Mouse (Mus musculus) v-Abl transformed pro-B cells (cell line): ENCODE results near the gene 1700001P01Rik.

ENCODE experiments used
- in situ Hi-C, 2 experiments: fragments of 400-800 bp; cut with MboI; formaldehyde crosslinking; loops; one replicate each; pipeline ENCODE4 v1.15.1; 2025; ENCODE audit not compliant: unreplicated experiment in 2 of 2

1700001P01Rik gene

DNA sequence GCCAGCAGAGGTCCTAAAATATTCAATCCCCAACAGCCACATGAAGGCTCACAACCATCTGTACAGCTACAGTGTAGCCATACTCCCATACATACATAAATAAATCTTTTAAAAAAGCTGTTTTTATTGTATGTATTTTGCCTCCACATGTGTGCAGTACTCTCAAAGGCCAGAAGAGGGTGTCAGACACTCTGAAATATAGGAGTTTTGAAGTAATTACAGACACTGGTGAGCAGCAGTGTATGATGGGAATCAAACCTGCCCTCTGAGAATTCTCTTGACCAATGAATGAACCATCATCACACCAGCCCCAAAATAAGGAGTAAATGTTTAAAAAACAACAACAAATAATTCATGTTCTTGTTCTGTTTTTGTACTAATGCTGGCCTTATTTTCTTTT, 14.1 kb downstream of the 1700001P01Rik start:
- in situ Hi-C loops = no loop called here

DNA sequence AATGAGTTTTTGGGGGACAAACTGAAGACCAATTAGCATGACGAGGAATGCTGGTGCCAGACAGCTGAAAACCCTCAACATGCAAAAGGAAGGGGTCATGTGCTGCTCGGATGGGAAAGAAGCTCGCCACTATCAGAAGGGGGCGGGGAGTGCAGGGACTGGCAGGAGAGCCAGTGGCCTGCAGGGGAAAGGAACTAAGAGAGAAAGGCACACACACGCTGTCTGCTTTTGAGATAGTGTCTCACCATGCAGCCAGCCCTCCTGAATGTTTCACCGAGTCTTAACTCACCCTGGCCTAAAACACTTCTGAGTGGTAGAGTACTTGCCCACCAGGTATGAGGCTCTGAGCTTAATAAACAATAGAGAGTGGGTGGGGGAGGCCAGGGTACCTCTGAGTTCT, 16.8 kb downstream of the 1700001P01Rik start:
- in situ Hi-C loops = no loop called here

DNA sequence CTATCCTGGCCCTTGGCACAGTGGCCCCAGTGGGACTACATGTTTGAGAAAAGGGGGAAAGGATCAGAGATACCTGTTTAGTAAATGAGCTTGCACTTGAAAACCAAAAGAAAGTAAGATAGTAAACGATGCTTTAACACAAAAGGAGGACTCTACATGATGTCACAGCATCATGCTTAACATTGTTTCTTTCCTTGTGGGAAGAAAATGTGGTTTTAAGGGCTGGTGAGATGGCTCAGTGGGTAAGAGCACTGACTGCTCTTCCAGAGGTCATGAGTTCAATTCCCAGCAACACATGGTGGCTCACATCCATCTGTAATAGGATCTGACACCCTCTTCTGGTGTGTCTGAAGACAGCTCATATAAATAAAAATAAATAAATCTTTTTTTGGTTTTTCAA, 17.6 kb downstream of the 1700001P01Rik start:
- in situ Hi-C loops = no loop called here

DNA sequence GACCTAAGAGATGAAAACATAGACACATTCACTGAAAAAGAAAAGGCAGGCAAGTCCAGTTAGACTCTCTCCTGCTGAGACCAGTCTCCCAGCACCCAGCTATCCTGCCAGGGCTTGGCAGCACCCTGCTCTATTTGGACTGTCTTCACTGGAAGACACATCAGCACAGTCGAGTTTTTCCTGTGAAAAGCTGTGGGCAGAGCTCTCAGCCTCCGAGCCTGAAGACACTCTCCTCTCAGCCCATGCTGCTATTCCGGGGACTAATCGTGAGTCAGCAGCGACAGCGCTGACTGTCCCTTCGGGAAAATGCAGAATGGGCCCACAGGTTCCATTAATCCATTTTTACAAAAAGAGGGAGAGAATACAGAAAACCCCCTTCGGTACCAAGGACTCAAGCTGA, 22.4 kb downstream of the 1700001P01Rik start:
- in situ Hi-C loops = no loop called here

DNA sequence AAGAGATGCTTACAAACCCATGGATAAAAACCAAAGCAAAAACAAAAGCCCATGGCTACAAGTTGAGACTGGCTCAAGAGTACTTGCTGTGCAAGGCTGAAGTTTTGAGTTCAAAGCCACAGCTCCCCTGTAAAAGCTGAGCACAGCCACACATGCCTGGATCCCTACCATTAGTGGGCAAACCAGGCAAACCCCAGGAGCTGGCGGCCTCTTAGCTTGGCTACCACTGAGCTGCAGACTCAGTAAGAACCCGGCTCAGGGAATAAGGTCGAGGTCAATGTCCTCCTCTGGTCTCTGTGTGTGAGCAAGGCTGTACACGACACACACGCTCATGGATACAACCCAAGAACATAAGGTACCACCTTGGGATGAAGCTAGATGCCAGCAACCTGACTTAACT, 27.2 kb downstream of the 1700001P01Rik start:
- in situ Hi-C loops = no loop called here

DNA sequence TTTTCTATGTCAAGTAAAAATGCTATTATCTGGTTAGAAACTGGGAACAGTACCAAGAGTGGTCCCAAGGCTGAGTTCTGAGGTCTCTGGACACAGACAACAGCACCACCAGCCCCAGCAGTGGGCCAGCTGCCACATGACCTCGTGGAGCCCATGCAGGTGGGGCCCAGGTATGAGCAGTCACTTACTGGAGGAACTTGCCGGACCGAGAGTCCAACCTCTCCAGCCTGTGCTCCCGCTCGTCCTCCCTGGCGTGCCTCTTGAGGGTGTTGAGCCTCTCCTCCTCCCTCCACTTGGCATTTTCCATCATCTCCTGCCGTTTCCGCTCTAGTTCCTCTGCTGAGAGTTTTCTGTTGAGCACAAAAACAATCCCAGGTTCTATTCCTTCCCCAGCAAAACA, 27.9 kb downstream of the 1700001P01Rik start:
- in situ Hi-C loops = no loop called here

DNA sequence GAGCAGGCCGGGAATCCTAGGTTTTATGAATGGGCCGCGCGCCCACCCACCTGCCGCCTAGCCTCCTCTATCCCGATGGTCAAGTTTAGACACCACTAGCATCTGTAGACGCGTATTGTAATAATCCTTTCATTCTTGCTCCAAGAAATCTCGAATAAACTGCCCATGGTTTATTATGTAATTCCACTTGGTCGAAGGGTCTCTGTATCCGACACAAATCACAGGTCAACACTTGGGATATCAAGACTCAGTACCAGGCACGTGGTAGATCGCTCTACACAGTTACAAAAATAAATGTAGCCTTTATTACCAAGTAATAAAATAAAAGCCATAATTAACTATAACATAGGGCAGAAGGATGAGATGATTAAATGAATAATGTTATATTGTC, 30.4 kb downstream of the 1700001P01Rik start:
- in situ Hi-C loops = no loop called here

DNA sequence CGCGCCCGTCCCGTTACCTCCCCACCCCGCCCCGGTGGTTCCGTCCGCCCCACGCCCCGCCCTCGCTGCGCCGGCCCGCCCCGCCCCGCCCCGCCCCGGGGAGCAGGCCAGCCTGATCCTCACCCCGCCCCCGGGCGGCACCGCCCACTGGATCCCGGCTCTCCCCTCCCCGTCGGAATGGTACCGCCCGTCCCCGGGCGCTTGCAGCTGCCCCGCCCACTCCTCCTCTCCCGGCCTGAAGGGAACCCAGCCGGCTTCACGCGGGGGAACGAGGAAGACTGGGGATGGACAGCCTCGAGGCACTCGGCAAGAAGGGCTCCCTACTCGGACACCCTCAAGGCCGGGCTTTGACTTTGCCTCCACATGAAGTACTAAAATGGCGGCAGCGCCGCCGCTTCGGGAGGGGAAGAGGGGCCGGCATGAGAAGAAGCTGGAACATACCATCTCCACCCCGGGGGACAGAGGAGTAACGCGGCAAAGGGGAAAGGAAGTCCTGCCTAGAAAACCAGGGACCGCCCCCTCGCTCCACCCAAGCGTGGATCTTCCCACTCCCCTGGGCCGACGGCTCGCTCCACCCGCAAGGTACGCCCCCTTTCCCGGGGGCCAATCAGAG, 30.9 kb downstream of the 1700001P01Rik start:
- in situ Hi-C loops = no loop called here

DNA sequence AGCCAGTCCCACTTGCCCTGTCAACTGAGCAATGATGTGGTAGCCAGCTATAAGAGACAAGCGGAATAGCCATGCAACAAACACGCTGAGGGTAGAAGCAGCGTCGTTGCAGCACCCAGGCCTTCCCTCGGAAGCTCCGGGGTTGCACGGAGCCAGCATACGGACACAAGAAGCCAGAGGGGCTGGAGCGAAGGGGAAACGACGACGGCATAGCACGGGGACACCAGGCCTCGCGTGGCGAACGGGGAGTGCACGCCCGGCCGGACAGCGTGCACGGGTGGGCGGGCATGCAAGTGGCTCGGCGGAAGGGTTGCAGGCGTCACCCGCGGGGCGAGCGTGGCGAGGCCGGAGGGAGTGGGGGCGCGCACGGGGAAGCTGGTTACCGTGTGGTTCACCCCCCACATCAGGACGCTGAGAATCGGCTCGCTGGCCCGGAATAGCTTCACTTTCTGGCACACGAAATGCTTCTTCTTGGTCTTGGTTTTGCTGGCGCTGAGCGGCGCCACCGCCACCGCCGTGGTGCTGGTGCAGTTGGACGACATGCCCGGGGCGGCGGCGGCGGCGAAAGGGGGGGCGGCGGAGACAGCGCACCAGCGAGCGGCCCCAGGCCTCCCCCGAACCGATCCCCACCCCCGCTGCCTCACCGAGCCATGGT, 31.5 kb downstream of the 1700001P01Rik start, which contains the start of gene Pip4k2b:
Gene Pip4k2b, minus strand, starts transcription at position 642 of the 655 bp plus-strand sequence.
- in situ Hi-C loops = no loop called here

DNA sequence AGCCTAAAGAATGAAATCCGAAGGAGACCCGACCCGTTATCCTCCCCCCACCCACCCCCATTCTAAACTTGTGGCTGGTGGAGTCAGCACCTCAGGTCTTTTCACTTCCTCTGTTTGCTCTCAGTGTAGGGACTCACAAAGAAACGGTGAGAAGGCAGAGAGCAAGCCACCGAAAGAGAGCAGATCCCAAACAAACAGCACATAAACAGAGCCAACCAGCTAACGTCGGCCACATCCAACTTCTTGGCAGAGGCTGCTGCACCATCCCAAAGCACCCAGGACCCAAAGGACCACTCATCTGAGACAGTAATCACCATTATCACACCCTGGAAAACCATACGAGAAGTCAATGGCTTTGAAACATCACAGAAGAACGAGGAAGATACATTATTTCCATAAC, 32.3 kb downstream of the 1700001P01Rik start:
- in situ Hi-C loops = no loop called here

DNA sequence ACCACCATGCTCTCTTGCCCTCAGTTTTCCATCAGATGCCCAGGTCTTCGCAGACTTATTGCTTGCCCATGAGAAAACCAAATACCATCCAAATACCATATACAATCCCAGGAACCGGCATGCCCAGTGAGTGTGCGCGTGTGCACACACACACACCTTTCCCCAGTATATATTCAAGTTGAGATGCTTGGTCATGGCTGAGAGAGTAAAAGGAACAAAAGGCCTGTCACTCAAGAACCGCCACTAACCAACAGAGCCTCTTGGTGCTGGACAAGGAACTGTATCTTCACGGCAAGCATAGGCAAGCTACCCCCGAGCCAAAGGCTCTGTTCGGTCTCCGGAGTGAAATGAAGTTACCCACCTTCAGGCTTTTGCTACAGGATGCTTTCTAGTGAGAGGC, 33.1 kb downstream of the 1700001P01Rik start:
- in situ Hi-C loops = no loop called here

DNA sequence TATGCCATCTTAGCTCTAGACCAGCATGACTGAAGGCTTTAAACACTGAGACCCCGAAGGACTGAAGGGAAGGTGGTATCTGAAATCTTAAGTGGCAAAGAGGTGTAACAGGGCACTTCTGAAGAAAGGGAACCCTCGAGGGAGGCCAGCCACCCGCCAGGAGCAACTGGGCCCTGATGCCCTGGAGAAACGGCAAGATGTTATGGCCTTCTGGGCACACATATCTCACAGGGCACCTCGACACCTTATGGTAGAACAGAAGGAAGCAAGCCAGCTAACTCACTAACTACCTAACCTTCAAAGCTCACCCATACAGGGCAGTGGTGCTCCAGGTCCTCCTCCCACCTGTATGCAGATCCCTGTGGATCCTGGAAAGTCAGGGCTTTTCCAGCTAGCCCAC, 33.6 kb downstream of the 1700001P01Rik start:
- in situ Hi-C loops = no loop called here

DNA sequence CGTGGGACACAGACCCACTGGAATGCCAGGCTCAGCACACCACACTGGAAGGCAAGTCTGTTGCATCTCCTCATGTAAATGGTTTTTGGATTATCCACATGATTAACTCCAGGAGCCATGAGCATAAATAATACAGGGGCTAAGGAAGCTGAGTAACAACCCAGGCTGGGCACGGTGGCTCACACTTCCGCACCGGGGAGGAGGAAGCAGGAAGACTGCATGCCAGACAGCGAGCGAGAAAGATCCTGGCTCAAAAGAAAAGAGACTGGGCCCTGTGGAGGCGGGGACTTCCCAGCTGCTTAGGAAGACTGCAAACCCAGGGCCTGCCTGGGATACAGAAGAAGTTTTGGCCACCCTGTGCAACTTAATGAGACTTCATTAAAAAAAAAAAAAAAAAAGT, 35.5 kb downstream of the 1700001P01Rik start:
- in situ Hi-C loops = no loop called here

DNA sequence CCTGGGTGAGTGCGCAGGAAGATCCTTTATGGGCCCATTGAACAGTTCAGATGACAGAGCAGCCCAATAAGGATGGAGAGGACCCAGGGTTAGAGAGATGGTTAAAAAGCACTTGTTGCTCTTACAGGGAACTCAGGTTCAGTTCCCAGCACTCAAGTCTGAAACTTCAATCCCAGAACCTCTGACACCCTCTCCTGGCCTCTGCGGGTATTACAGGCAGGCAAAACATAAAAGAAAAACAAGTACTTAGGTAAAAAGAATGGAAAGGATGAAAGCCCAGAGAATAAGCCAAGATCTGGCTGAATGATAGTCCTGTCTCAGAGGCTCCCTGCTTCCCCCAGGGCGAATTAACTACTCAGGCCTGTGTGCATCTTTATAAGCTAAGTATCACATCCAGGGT, 36.6 kb downstream of the 1700001P01Rik start:
- in situ Hi-C loops = loop anchor here in 1 of 2 experiments (5.0 kb wide), 1 partner anchor 97 kb away; no protein-coding TSS in a partner anchor

DNA sequence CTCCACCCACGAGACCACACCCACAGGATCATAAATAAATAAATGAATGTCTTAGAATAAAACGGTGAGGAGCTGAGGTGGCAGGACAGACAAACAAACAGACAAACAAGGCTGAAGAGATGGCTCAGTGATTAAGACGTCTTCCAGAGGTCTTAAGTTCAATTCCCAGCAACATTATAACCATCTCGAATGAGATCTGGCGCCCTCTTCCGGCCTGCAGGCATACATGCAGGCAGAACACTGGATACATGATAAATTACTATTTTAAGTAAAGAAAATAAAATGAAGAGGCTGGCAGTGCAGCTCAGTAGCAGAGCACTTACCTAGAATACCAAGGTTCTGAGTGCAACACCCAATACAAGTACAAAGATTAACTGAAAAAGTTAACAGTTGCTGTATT, 37.0 kb downstream of the 1700001P01Rik start:
- in situ Hi-C loops = loop anchor here in 1 of 2 experiments (5.0 kb wide), 1 partner anchor 96 kb away; no protein-coding TSS in a partner anchor

DNA sequence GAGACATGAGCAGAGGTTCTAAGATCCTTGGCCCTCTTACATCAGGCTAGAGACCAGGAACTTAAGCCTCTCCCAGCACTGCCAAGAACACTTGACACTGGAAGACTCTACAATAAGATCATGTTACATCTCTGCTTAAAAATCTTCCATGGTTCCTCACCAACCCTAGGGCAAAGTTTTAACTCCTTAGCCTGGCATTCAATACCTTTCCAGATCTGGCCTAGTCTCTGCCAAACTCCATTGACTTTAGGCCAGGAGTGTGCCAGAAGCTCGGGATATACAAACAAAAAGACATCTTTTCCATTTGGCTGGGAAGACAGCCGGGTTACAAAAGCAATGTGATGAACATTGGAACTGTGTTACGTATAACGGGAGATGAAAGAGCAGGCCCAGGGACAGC, 38.1 kb downstream of the 1700001P01Rik start:
- in situ Hi-C loops = loop anchor here in 1 of 2 experiments (5.0 kb wide), 1 partner anchor 95 kb away; no protein-coding TSS in a partner anchor

DNA sequence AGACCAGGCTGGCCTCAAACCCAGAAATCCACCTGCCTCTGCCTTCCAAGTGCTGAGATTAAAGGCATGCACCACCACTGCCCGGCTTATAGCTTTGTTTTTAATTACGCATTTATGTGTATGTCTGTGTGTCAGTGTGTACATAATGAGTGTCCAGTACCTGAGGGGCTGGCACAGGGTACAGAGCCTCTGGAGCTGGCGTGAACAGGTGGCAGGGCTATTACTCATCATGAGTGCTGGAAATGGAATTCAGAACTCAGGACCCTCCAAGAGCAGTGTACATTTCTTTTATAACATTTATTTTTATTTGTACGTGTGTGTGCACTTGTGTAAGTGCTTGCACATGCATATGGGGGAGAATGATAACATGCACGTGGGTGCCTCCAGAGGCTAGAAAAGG, 39.1 kb downstream of the 1700001P01Rik start:
- in situ Hi-C loops = loop anchor here in 1 of 2 experiments (5.0 kb wide), 1 partner anchor 94 kb away; no protein-coding TSS in a partner anchor

DNA sequence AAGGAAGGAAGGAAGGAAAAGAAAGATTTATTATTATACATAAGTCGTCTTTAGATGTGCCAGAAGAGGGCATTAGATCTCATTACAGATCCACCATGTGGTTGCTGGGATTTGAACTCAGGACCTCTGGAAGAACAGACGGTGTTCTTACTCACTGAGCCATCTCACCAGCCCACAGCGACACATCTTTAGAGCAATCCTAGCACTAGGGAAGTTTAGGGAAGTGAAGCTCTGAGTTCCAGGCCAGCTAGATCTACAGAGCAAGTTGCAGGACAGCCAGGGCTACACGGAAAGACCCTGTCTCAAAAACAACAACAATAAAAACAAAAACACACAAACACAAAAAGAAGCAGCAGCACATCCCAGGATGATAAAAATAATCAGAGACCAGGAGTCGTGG, 40.9 kb downstream of the 1700001P01Rik start:
- in situ Hi-C loops = loop anchor here in 1 of 2 experiments (5.0 kb wide), 2 partner anchors 38 to 93 kb away; no protein-coding TSS in a partner anchor

DNA sequence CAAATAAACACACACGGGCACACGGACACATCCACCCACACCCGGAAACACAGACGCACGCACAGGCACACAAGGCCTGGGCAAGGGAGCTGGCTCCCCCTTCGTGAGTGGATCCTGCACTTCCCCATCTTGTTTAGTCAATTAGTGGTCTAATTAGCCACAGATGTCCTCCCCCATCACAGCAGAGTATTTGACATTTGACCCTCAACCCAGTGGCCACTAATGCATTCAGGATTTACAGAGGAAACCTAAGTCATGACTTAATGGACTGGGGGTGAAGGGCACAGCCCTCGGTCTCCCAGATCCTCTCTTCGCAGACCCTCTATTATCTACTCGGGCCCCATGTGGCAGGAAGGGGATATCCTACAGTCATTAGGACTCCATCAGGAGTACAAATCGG, 42.0 kb downstream of the 1700001P01Rik start:
- in situ Hi-C loops = loop anchor here in 1 of 2 experiments (5.0 kb wide), 1 partner anchor 36 kb away; no protein-coding TSS in a partner anchor

DNA sequence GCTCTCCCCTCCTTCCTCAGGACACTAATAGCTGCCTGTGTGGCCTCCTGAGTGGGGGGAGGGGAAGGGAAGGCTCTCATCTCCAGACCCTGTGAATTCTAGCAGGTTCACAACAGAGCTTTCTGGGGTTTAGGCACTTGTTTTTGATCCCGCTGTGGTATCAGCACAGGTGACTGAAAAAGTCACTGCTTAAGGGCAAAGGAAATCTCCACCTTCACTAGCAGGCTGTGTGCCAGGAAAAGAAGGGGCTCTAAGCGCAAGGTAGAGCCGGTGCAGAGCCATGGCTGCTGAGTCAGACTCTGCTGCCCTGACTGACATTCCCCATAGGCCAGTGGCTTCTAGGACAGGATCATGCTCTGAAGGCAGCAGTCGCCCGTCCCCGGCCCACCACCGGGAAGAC, 47.0 kb downstream of the 1700001P01Rik start:
- in situ Hi-C loops = no loop called here

DNA sequence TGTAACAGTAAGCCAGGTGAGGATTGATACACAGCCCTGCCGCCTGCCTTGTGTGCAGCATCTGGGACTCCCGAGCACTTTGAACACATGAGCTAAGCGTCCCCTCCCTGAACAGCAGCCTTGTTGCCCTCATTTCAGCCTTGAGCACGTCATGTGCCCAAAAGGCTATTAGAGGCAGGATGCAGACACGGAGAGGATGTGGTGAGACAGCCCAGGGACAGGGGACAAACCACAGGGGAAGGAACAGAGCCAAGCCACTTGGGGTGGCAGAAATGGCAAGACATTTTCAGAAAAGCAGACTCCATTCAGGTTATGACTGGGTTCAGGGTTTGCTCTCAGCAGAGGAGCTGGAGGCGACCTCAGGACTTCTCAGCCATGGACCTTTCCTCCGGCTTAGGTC, 47.4 kb downstream of the 1700001P01Rik start:
- in situ Hi-C loops = no loop called here

DNA sequence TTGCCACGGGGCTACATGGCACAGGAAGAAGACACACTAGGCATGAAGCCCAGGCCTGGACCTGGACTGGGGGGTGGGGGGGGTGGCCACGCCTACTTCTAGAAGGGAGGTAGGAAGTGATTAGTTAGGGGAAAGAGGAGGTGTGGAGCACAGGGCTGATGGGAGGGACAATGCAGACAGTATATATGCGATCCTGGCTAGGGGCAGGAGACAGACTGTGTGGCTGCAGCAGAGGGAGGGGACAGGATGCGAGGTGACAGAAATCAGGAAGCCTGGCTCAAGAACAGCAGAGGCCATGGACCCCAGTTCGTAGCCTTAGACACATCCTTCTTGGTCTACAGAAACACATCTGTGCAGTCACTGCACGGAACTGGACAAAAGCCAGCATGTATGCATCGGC, 52.0 kb downstream of the 1700001P01Rik start:
- in situ Hi-C loops = loop anchor here in 1 of 2 experiments (25.0 kb wide), 1 partner anchor 1661 kb away; the partner anchor contains the start of gene Ube2z
